Mouse (Mus musculus) heart, adult 2 months (tissue): ENCODE data around the gene 1700092M07Rik. TPM values are rescaled to one million over a fixed set of nuclear protein-coding genes. Genes with fewer than 3 reads are reported as not detected.

ENCODE experiments used
- DNase-seq, 2 experiments: peaks; one replicate each; pipeline ENCODE4 v3.0.0; 2021
- H3K27ac ChIP-seq: fragments of 200-600 bp; 2 replicates; pipeline ENCODE4 v1.8.1; 2022
- H3K27me3 ChIP-seq: fragments of 200-500 bp; 2 replicates; pipeline ENCODE4 v1.6.1; 2012; ENCODE audit warnings: mild to moderate bottlenecking, low read length, inconsistent platforms, mixed read lengths; ENCODE audit not compliant: control insufficient read depth, insufficient read depth
- H3K36me3 ChIP-seq: fragments of 200-500 bp; 2 replicates; pipeline ENCODE4 v1.6.1; 2012; ENCODE audit warnings: low read length, inconsistent platforms; ENCODE audit not compliant: control insufficient read depth, insufficient read depth
- H3K4me1 ChIP-seq: fragments of 200-500 bp; 2 replicates; pipeline ENCODE4 v1.6.1; 2011; ENCODE audit warnings: low read length; ENCODE audit not compliant: control insufficient read depth, insufficient read depth
- H3K4me3 ChIP-seq: fragments of 200-600 bp; 2 replicates; pipeline ENCODE4 v1.8.1; 2022
- H3K79me2 ChIP-seq: fragments of 200-500 bp; replicated peaks from 2 replicates; pipeline ENCODE4 v1.6.1; 2012; ENCODE audit warnings: mild to moderate bottlenecking, inconsistent platforms, low read length, moderate library complexity, mixed read lengths; ENCODE audit not compliant: control insufficient read depth, insufficient read depth
- H3K9ac ChIP-seq: fragments of 200-500 bp; 2 replicates; pipeline ENCODE4 v1.6.1; 2012; ENCODE audit warnings: low read depth, mild to moderate bottlenecking, control low read depth, inconsistent platforms, low read length, mixed read lengths
- CTCF ChIP-seq: fragments of 200-600 bp; IDR thresholded peaks from 2 replicates; pipeline ENCODE4 v1.8.1; 2022; ENCODE audit warnings: antibody characterized with exemption, mild to moderate bottlenecking, moderate library complexity
- EP300 ChIP-seq: fragments of 200-500 bp; IDR thresholded peaks from 2 replicates; pipeline ENCODE4 v1.6.1; 2011; ENCODE audit warnings: low read depth, low read length, control low read depth; ENCODE audit not compliant: insufficient read depth
- POLR2A ChIP-seq: fragments of 200-500 bp; IDR thresholded peaks from 2 replicates; pipeline ENCODE4 v1.6.1; 2011; ENCODE audit warnings: mild to moderate bottlenecking, low read depth, low read length, control low read depth; ENCODE audit not compliant: insufficient read depth
- WGBS: fragments of 180-500 bp; shearing (Covaris S2); methylation state at CpG from one replicate; pipeline ENCODE4 v1.1.7; 2018; 5-methylcytosine and 5-hydroxymethylcytosine counted together
- intact Hi-C: fragments of 180-260 bp; cut with DNase I; formaldehyde crosslinking; loops from one replicate; pipeline ENCODE4 v1.15.1; 2025
- polyA plus RNA-seq: library from polyadenylated mRNA; depleted of rRNA; stranded (reverse); fragments of >200 nt; gene quantifications from 2 replicates; pipeline ENCODE4 v1.2.3, GENCODE M21; 2012
- total RNA-seq, 2 experiments: library from RNA; stranded (reverse); gene quantifications; 2 replicates each; pipeline ENCODE4 v1.2.3; 2021

The 1700092M07Rik gene
- total and polyA plus RNA-seq, 3 experiments: 0.57 to 0.62 TPM; not detected in 1

- Histone ChIP-seq H3K4me1 (peaks cover 11% of the 10 kb centered on the region), H3K27ac (peak overlapping the region; percentile 90; the same call in 1 of the 2 replicates), H3K36me3 (peaks cover 11% of the 10 kb centered on the region), H3K9ac (no peak overlapping the region), H3K27me3 (no peaks in the 10 kb centered on the region), H3K79me2 (peaks cover 1% of the 10 kb centered on the region; the same call in 1 of the 2 replicates), H3K4me3 (peak overlapping the region; percentile 83)
- intact Hi-C loops: loop anchor here (5.0 kb wide), 1 partner anchor 44 kb away; the partner anchor contains the start of gene Ttc9c
- TF ChIP-seq POLR2A (no peak), EP300 (no peak), CTCF (no peak)
- WGBS: 43% methylated on average over 6 of the region's 6 CpGs
- no peak for DNase-seq
Measured at GRCm38 (mm10) chr19:8773409-8773808, 32.9 kb downstream of the 1700092M07Rik start.

DNA sequence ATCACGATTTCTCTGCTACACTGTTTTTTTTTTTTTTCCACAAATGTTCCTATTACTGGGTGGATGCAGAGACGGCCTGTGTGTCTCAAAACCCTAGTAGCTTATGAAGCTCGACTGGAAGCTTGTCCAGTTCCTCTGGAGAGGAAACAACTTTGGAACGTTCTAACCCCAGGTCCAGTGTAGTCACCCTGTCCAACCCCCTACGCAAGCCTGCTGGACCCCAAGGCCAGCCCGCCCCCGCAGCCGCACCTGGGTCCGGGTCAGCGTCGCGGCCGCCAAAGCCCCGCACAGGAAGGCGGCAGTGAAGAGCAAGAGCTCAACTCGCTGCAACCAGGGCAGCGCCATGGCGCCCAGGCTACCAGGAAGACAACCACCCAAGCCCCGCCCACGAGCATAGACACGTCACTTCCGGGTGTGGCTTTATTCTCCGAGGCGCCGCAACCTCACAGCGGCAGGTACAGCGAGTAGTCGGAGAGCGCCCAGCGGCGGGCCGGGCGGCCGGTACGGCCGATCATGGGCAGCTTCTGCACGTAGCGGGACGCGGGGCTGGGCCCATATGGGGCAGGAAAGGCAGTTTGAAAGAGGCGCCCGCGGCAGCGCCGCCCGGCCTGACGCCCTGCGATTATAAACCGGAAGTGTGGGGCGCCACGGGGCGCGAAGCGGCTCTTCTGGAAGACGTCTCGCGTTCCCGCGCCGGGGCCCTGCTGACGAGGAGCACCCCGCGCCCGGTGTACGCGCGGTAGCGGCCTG, 33.7 kb downstream of the 1700092M07Rik start, which contains the start of gene Tmem179b:
Tmem179b (minus strand) TSS at position 382 of the 750 bp plus-strand sequence.
- peaks cover 11% of the 10 kb centered on the region for H3K36me3 ChIP-seq
- no peaks in the 10 kb centered on the region for H3K27me3 ChIP-seq
- peaks cover 11% of the 10 kb centered on the region for H3K4me1 ChIP-seq
- peak; percentile 97 to 98 for DNase-seq
- peak within 1 kb of the TSS; percentile 90 for H3K27ac ChIP-seq
- peaks cover 1% of the 10 kb centered on the region; the same call in 1 of the 2 replicates for H3K79me2 ChIP-seq
- whole genome bisulfite sequencing: under 1% methylated on average over 68 of the region's 68 CpGs
- H3K4me3 ChIP-seq: peak within 1 kb of the TSS; percentile 83
- intact Hi-C loops: loop anchor here (2.0 to 5.0 kb wide), 3 partner anchors 17 to 43 kb away; partner anchors contain the start of genes Nxf1, Polr2g and Ttc9c
- TF ChIP-seq EP300 (0 out of 2 replicates have a peak, but pooled peaks have one; percentile 49), POLR2A (peak; percentile 96), CTCF (peak; percentile 37)
- peak within 1 kb of the TSS; percentile 96 for H3K9ac ChIP-seq

- WGBS: 3% methylated on average over 20 of the region's 20 CpGs
- TF ChIP-seq POLR2A (no peak), EP300 (no peak), CTCF (no peak)
- Histone ChIP-seq H3K4me1 (peaks cover 11% of the 10 kb centered on the region), H3K79me2 (peaks cover 1% of the 10 kb centered on the region; the same call in 1 of the 2 replicates), H3K9ac (peak overlapping the region; percentile 96), H3K4me3 (peak overlapping the region; percentile 83), H3K27me3 (no peaks in the 10 kb centered on the region), H3K27ac (peak overlapping the region; percentile 90), H3K36me3 (peaks cover 9% of the 10 kb centered on the region)
- intact Hi-C loops: loop anchor here (2.0 to 5.0 kb wide), 3 partner anchors 18 to 42 kb away; partner anchors contain the start of genes Nxf1, Polr2g and Ttc9c
- no peak for DNase-seq
Measured at GRCm38 (mm10) chr19:8774951-8775421, 34.5 kb downstream of the 1700092M07Rik start.

DNA sequence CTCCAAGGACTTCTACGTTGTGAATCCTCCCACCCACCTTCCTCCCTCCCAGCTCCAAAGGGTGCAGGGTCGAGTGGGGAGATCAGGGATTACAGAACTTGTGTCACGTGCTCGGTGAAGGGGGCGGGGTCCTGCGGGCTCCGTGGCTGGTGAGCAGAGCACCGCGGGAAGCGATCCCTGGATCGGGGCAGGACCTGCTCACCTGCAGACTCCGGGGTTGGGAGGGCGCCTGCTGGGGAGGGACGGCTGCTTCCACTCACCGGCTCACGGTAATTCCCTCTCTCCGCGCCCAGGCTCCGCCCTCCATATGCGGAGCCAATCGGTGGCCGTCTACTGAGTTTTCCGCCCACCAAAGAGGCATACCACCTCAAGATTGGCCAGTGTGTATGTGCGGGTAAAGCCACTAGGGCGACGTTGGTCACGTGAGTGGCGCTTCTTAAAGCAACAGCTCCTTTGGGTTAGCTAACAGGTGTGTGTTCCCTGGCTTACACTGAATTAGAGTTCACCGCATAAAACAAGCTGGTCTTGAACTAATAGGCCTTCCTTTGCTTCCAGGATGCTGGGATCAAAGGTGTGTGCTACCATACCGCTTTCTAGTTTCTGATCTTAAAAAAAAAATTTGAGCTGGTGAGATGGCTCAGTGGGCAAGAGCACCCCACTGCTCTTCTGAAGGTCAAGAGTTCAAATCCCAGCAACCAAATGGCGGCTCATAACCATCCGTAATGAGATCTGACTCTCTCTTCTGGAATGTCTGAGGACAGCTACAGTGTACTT, 45.7 kb downstream of the 1700092M07Rik start, which contains the start of gene Taf6l:
Taf6l (minus strand) TSS at position 410 of the 774 bp plus-strand sequence.
- WGBS: under 1% methylated on average over 32 of the region's 32 CpGs
- peak; percentile 89 to 95 for DNase-seq
- intact Hi-C loops: no loop called here
- no peaks in the 10 kb centered on the region for H3K79me2 ChIP-seq
- no peaks in the 10 kb centered on the region for H3K27me3 ChIP-seq
- peak within 1 kb of the TSS; percentile 84 for H3K4me3 ChIP-seq
- H3K4me1 ChIP-seq: no peaks in the 10 kb centered on the region
- H3K27ac ChIP-seq: peak within 1 kb of the TSS; percentile 67
- peak within 1 kb of the TSS; percentile 84 for H3K9ac ChIP-seq
- no peaks in the 10 kb centered on the region for H3K36me3 ChIP-seq
- 0 out of 2 replicates have a peak, but pooled peaks have one; percentile 60 for TF ChIP-seq EP300
- TF ChIP-seq CTCF: peak; percentile 68
- TF ChIP-seq POLR2A: no peak

DNA sequence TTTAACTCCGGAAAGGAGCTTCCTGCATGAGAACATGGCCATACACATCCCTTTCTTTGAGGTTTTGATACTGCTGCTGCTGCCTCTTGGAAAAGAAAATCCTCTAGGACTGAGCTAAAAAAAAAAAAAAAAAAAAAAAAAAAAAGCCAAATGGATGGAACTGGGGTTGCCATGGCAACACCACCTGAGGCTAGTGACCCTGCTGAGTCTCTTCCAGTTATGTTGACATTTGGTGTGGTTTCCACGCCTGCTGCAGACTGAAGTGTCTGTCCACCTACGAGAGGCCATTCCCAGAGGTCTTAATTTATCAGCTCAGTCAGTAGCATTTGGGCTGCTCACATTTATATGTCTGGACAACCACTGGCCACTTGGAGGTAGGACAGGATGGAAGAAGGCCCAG, 48.0 kb downstream of the 1700092M07Rik start:
- Histone ChIP-seq H3K79me2 (no peaks in the 10 kb centered on the region), H3K27me3 (no peaks in the 10 kb centered on the region), H3K36me3 (no peaks in the 10 kb centered on the region), H3K27ac (no peak overlapping the region), H3K4me3 (no peak overlapping the region), H3K4me1 (no peaks in the 10 kb centered on the region), H3K9ac (no peak overlapping the region)
- DNase-seq: no peak
- 51% methylated on average over 3 of the region's 3 CpGs for WGBS
- TF ChIP-seq CTCF (no peak), EP300 (no peak)
- intact Hi-C loops: no loop called here
